Mouse (Mus musculus) small intestine, adult 2 months (tissue): Measurements from ENCODE around the gene Tsnax. TPM values are rescaled to one million over a fixed set of nuclear protein-coding genes. Genes with fewer than 3 reads are reported as not detected.

Source experiments
- H3K27ac ChIP-seq: fragments of 200-500 bp; 2 replicates; pipeline ENCODE4 v1.5.1; 2012; ENCODE audit warnings: low read depth, low read length, control low read depth, inconsistent platforms; ENCODE audit not compliant: insufficient read depth
- H3K27me3 ChIP-seq: fragments of 200-500 bp; 2 replicates; pipeline ENCODE4 v1.6.1; 2012; ENCODE audit warnings: mild to moderate bottlenecking, moderate library complexity, low read length, inconsistent platforms; ENCODE audit not compliant: control insufficient read depth, insufficient read depth
- H3K36me3 ChIP-seq: fragments of 200-500 bp; 2 replicates; pipeline ENCODE4 v1.6.1; 2012; ENCODE audit warnings: mild to moderate bottlenecking, low read length, control low read depth, inconsistent platforms; ENCODE audit not compliant: control insufficient read depth, insufficient read depth
- H3K4me1 ChIP-seq: fragments of 200-500 bp; 2 replicates; pipeline ENCODE4 v1.6.1; 2012; ENCODE audit warnings: low read length, inconsistent platforms, mixed read lengths; ENCODE audit not compliant: control insufficient read depth, insufficient read depth, insufficient read length
- H3K4me3 ChIP-seq: fragments of 200-500 bp; 2 replicates; pipeline ENCODE4 v1.5.1; 2012; ENCODE audit warnings: low read depth, mild to moderate bottlenecking, control low read depth, inconsistent platforms, low read length, moderate library complexity
- CTCF ChIP-seq: fragments of 200-500 bp; IDR thresholded peaks from 2 replicates; pipeline ENCODE4 v1.5.1; 2012; ENCODE audit warnings: low read depth, mild to moderate bottlenecking, control low read depth, inconsistent platforms, low read length, moderate library complexity, mixed read lengths; ENCODE audit not compliant: insufficient replicate concordance, insufficient read length; ENCODE audit errors: extremely low read depth
- POLR2A ChIP-seq: fragments of 200-500 bp; IDR thresholded peaks from 2 replicates; pipeline ENCODE4 v1.6.1; 2012; ENCODE audit warnings: low read depth, mild to moderate bottlenecking, control low read depth, inconsistent platforms, low read length, moderate library complexity
- WGBS: fragments of 180-500 bp; shearing (Covaris S2); methylation state at CpG from one replicate; pipeline ENCODE4 v1.1.7; 2018; 5-methylcytosine and 5-hydroxymethylcytosine counted together
- polyA plus RNA-seq: library from polyadenylated mRNA; depleted of rRNA; stranded (reverse); fragments of >200 nt; gene quantifications from 2 replicates; pipeline ENCODE4 v1.2.3, GENCODE M21; 2012; rRNA removed

The Tsnax gene
- 8.1 and 12.0 TPM in 2 replicates for polyA plus RNA-seq

- H3K4me1 ChIP-seq = peaks cover 11% of the 10 kb centered on the region; the same call in 1 of the 2 replicates
- no peaks in the 10 kb centered on the region for H3K27me3 ChIP-seq
- peak within 1 kb of the TSS; percentile 87 for H3K4me3 ChIP-seq
Measured at GRCm38 (mm10) chr8:125012695-125013627, at the start of gene Tsnax. Gene Tsnax, plus strand, starts transcription at chr8:125012997.

GRCm38 (mm10) chr8:124963246-124963645, 49.6 kb upstream of the Tsnax start:
- no peaks in the 10 kb centered on the region for H3K36me3 ChIP-seq
- no peaks in the 10 kb centered on the region; the same call in 1 of the 2 replicates for H3K4me1 ChIP-seq
- H3K4me3 ChIP-seq = no peak overlapping the region
- WGBS = 91% methylated on average over 5 of the region's 5 CpGs
- H3K27me3 ChIP-seq = no peaks in the 10 kb centered on the region
- no peak overlapping the region for H3K27ac ChIP-seq
- TF ChIP-seq CTCF (no peak), POLR2A (no peak)

More at GRCm38 (mm10) chr8:125012695-125013627, at the start of gene Tsnax:
- 1% methylated on average over 84 of the region's 84 CpGs for WGBS
- Histone ChIP-seq H3K27ac (peak within 1 kb of the TSS; percentile 18; the same call in 1 of the 2 replicates), H3K36me3 (peaks cover 17% of the 10 kb centered on the region)
- no peak for TF ChIP-seq POLR2A
- TF ChIP-seq CTCF = no peak

GRCm38 (mm10) chr8:124964966-124965365, 47.8 kb upstream of the Tsnax start:
- H3K4me1 ChIP-seq = no peaks in the 10 kb centered on the region; the same call in 1 of the 2 replicates

GRCm38 (mm10) chr8:124970312-124970933, 42.4 kb upstream of the Tsnax start:
- WGBS = 64% methylated on average over 6 of the region's 6 CpGs
- Histone ChIP-seq H3K4me3 (no peak overlapping the region), H3K4me1 (no peaks in the 10 kb centered on the region), H3K27ac (no peak overlapping the region), H3K27me3 (no peaks in the 10 kb centered on the region), H3K36me3 (no peaks in the 10 kb centered on the region)
- TF ChIP-seq POLR2A (no peak), CTCF (no peak)

More at GRCm38 (mm10) chr8:124964966-124965365, 47.8 kb upstream of the Tsnax start:
- Histone ChIP-seq H3K36me3 (no peaks in the 10 kb centered on the region), H3K27me3 (no peaks in the 10 kb centered on the region), H3K4me3 (no peak overlapping the region), H3K27ac (no peak overlapping the region)
- no peak for TF ChIP-seq POLR2A
- TF ChIP-seq CTCF = no peak
- 55% methylated on average over 8 of the region's 8 CpGs for WGBS

- 54% methylated on average over 8 of the region's 8 CpGs for WGBS
- Histone ChIP-seq H3K4me3 (no peak overlapping the region), H3K36me3 (no peaks in the 10 kb centered on the region), H3K27me3 (no peaks in the 10 kb centered on the region), H3K27ac (no peak overlapping the region), H3K4me1 (no peaks in the 10 kb centered on the region)
- TF ChIP-seq POLR2A (no peak), CTCF (no peak)
Measured at GRCm38 (mm10) chr8:124973221-124973620, 39.6 kb upstream of the Tsnax start.

GRCm38 (mm10) chr8:124974254-124974653, 38.5 kb upstream of the Tsnax start:
- Histone ChIP-seq H3K36me3 (no peaks in the 10 kb centered on the region), H3K4me1 (no peaks in the 10 kb centered on the region), H3K4me3 (no peak overlapping the region), H3K27me3 (no peaks in the 10 kb centered on the region), H3K27ac (no peak overlapping the region)
- 54% methylated on average over 4 of the region's 4 CpGs for WGBS
- TF ChIP-seq POLR2A (no peak), CTCF (no peak)

GRCm38 (mm10) chr8:124976211-124976610, 36.6 kb upstream of the Tsnax start:
- TF ChIP-seq POLR2A = no peak
- no peak for TF ChIP-seq CTCF

More at GRCm38 (mm10) chr8:124976211-124976610, 36.6 kb upstream of the Tsnax start:
- no peaks in the 10 kb centered on the region for H3K27me3 ChIP-seq
- no peak overlapping the region for H3K4me3 ChIP-seq
- no peaks in the 10 kb centered on the region for H3K36me3 ChIP-seq
- H3K27ac ChIP-seq = no peak overlapping the region
- H3K4me1 ChIP-seq = no peaks in the 10 kb centered on the region
- 82% methylated on average over 6 of the region's 6 CpGs for WGBS
